Mouse (Mus musculus) lung, embryonic 14.5 days (tissue): ENCODE results near the gene Stmn3. TPM values are rescaled to one million over a fixed set of nuclear protein-coding genes. Genes with fewer than 3 reads are reported as not detected.

Experiments used
- ATAC-seq: fragments of 200-750 bp; cut with Nextera tagmentation; 2 replicates; pipeline ENCODE4 v1.8.0; 2017; ENCODE audit warnings: mild to moderate bottlenecking, moderate TSS enrichment, moderate library complexity; ENCODE audit not compliant: insufficient read depth
- DNase-seq: peaks from one replicate; pipeline ENCODE4 v3.0.0-alpha.2; 2015
- H3K27ac ChIP-seq: fragments of 300-500 bp; sonication (generic); 2 replicates; pipeline ENCODE4 v1.5.1; 2014; ENCODE audit warnings: low read depth, mild to moderate bottlenecking, moderate library complexity
- H3K27me3 ChIP-seq: fragments of 300-500 bp; sonication (generic); 2 replicates; pipeline ENCODE4 v1.6.1; 2014; ENCODE audit warnings: low read length, control low read depth; ENCODE audit not compliant: insufficient read depth
- H3K36me3 ChIP-seq: fragments of 300-500 bp; sonication (generic); 2 replicates; pipeline ENCODE4 v1.6.1; 2014; ENCODE audit warnings: control low read depth; ENCODE audit not compliant: insufficient read depth
- H3K4me1 ChIP-seq: fragments of 300-500 bp; sonication (generic); 2 replicates; pipeline ENCODE4 v1.6.1; 2014; ENCODE audit warnings: antibody characterized with exemption, control low read depth; ENCODE audit not compliant: insufficient read depth
- H3K4me2 ChIP-seq: fragments of 300-500 bp; sonication (generic); 2 replicates; pipeline ENCODE4 v1.6.1; 2014; ENCODE audit warnings: mild to moderate bottlenecking
- H3K4me3 ChIP-seq: fragments of 300-500 bp; sonication (generic); 2 replicates; pipeline ENCODE4 v1.5.1; 2014; ENCODE audit warnings: low read depth, low read length
- H3K9ac ChIP-seq: fragments of 300-500 bp; sonication (generic); 2 replicates; pipeline ENCODE4 v1.6.1; 2014
- H3K9me3 ChIP-seq: fragments of 300-500 bp; sonication (generic); 2 replicates; pipeline ENCODE4 v1.6.1; 2016; ENCODE audit warnings: low read depth, low read length, control low read depth
- CTCF ChIP-seq: IDR thresholded peaks from 2 replicates; pipeline ENCODE4 v1.5.1; 2016; ENCODE audit warnings: antibody characterized with exemption, low read depth
- WGBS: fragments of 180-500 bp; shearing (Covaris S2); extraction: QIAGEN DNeasy Blood & Tissue Kit; methylation state at CpG from one replicate; pipeline ENCODE4 v1.1.7; 2014; 5-methylcytosine and 5-hydroxymethylcytosine counted together
- polyA plus RNA-seq: library from polyadenylated mRNA; unstranded; fragments of >200 nt; fragmentation: Nextera tagmentation; extraction: Ambion mirVana; gene quantifications from 2 replicates; pipeline ENCODE4 v1.2.1, GENCODE M21; 2014

Stmn3 gene
- polyA plus RNA-seq, 1 experiment from 2014 or later = 1.6 TPM

- 47% methylated on average over 6 of the region's 6 CpGs for WGBS
- H3K4me1 ChIP-seq = peaks cover 4% of the 10 kb centered on the region; the same call in 1 of the 2 replicates
- no peak for TF ChIP-seq CTCF
Observed at GRCm38 (mm10) chr2:181286629-181287337, 27.5 kb downstream of the Stmn3 start.

GRCm38 (mm10) chr2:181279968-181280367 is 34.3 kb downstream of the Stmn3 start:
- no peak overlapping the region for H3K9ac ChIP-seq
- no peak for DNase-seq
- H3K4me1 ChIP-seq = no peaks in the 10 kb centered on the region
- peaks cover 59% of the 10 kb centered on the region for H3K36me3 ChIP-seq
- H3K27ac ChIP-seq = no peak overlapping the region
- no peak overlapping the region for H3K4me3 ChIP-seq
- no peak for TF ChIP-seq CTCF
- no peak for ATAC-seq
- H3K9me3 ChIP-seq = no peaks in the 10 kb centered on the region
- H3K4me2 ChIP-seq = no peak overlapping the region
- no peaks in the 10 kb centered on the region for H3K27me3 ChIP-seq
- 76% methylated on average over 1 of the region's 1 CpGs for WGBS

More at GRCm38 (mm10) chr2:181286629-181287337, 27.5 kb downstream of the Stmn3 start:
- no peak for ATAC-seq
- Histone ChIP-seq H3K4me2 (peak overlapping the region; percentile 77), H3K36me3 (peaks cover 22% of the 10 kb centered on the region), H3K27ac (peak overlapping the region; percentile 94), H3K4me3 (peak overlapping the region; percentile 70), H3K9ac (peak overlapping the region; percentile 90), H3K9me3 (no peaks in the 10 kb centered on the region), H3K27me3 (no peaks in the 10 kb centered on the region)
- DNase-seq = no peak

GRCm38 (mm10) chr2:181277866-181278265 is 36.4 kb downstream of the Stmn3 start:
- no peak for DNase-seq
- no peak overlapping the region for H3K9ac ChIP-seq
- H3K4me3 ChIP-seq = no peak overlapping the region
- 64% methylated on average over 3 of the region's 3 CpGs for WGBS
- no peaks in the 10 kb centered on the region for H3K9me3 ChIP-seq
- no peaks in the 10 kb centered on the region for H3K27me3 ChIP-seq
- no peak overlapping the region for H3K4me2 ChIP-seq
- H3K4me1 ChIP-seq = no peaks in the 10 kb centered on the region
- peaks cover 66% of the 10 kb centered on the region for H3K36me3 ChIP-seq
- no peak overlapping the region for H3K27ac ChIP-seq
- TF ChIP-seq CTCF = no peak
- no peak for ATAC-seq

- no peak overlapping the region for H3K4me2 ChIP-seq
- H3K4me3 ChIP-seq = no peak overlapping the region
- peak; percentile 66 for DNase-seq
- no peaks in the 10 kb centered on the region for H3K27me3 ChIP-seq
- 0 out of 2 replicates have a peak, but pooled peaks have one; percentile 44 for ATAC-seq
- TF ChIP-seq CTCF = no peak
- H3K4me1 ChIP-seq = no peaks in the 10 kb centered on the region
- 35% methylated on average over 1 of the region's 1 CpGs for WGBS
- no peak overlapping the region for H3K9ac ChIP-seq
- H3K9me3 ChIP-seq = no peaks in the 10 kb centered on the region
- no peak overlapping the region for H3K27ac ChIP-seq
- H3K36me3 ChIP-seq = peaks cover 68% of the 10 kb centered on the region
Observed at GRCm38 (mm10) chr2:181276766-181277165, 37.5 kb downstream of the Stmn3 start.

DNA sequence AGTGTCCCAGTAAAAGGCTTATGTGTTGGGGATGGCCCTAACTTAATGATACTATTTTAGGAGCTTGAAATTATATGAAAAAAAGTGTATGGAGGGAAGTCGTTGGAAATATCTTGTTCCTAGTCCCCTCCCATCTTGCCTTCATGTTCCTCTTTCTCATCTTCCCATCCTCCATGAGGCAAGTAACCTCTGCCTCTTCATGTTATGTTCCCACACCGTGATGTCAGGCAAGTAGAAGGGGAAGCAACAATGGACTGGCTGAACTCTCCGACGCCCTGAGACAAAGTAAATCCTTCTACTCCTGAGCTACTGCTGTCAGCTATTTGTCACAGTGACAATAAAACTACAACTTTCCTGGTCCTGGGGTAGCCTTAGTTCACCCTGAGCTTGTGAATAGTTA is 39.7 kb downstream of the Stmn3 start:
- WGBS = 78% methylated on average over 4 of the region's 4 CpGs
- no peaks in the 10 kb centered on the region for H3K4me1 ChIP-seq
- H3K36me3 ChIP-seq = peaks cover 74% of the 10 kb centered on the region

GRCm38 (mm10) chr2:181273829-181274228 is 40.5 kb downstream of the Stmn3 start:
- Histone ChIP-seq H3K4me3 (no peak overlapping the region), H3K4me1 (no peaks in the 10 kb centered on the region), H3K9ac (no peak overlapping the region), H3K9me3 (no peaks in the 10 kb centered on the region), H3K4me2 (no peak overlapping the region), H3K27me3 (no peaks in the 10 kb centered on the region), H3K36me3 (peaks cover 70% of the 10 kb centered on the region), H3K27ac (no peak overlapping the region)
- ATAC-seq = no peak
- no peak for TF ChIP-seq CTCF
- 71% methylated on average over 2 of the region's 2 CpGs for WGBS
- DNase-seq = no peak

More for the DNA sequence above, 39.7 kb downstream of the Stmn3 start:
- Histone ChIP-seq H3K4me3 (no peak overlapping the region), H3K27me3 (no peaks in the 10 kb centered on the region), H3K4me2 (no peak overlapping the region), H3K9ac (no peak overlapping the region), H3K9me3 (no peaks in the 10 kb centered on the region), H3K27ac (no peak overlapping the region)
- DNase-seq (no peak), ATAC-seq (no peak)
- no peak for TF ChIP-seq CTCF

- 77% methylated on average over 2 of the region's 2 CpGs for WGBS
- TF ChIP-seq CTCF = no peak
- no peak overlapping the region for H3K4me3 ChIP-seq
- H3K27ac ChIP-seq = no peak overlapping the region
- no peaks in the 10 kb centered on the region for H3K4me1 ChIP-seq
- no peak overlapping the region for H3K9ac ChIP-seq
- no peaks in the 10 kb centered on the region for H3K9me3 ChIP-seq
- DNase-seq = no peak
- no peak for ATAC-seq
- no peak overlapping the region for H3K4me2 ChIP-seq
- peaks cover 66% of the 10 kb centered on the region for H3K36me3 ChIP-seq
- H3K27me3 ChIP-seq = no peaks in the 10 kb centered on the region
Observed at GRCm38 (mm10) chr2:181272092-181272491, 42.2 kb downstream of the Stmn3 start.
